Mouse (Mus musculus) urinary bladder, postnatal 14 days (tissue): ENCODE data around the gene Dnajc21.

Experiments used
- DNase-seq: peaks from one replicate; pipeline ENCODE4 v3.0.0; 2021; ENCODE audit warnings: low spot score

Gene Dnajc21

DNA sequence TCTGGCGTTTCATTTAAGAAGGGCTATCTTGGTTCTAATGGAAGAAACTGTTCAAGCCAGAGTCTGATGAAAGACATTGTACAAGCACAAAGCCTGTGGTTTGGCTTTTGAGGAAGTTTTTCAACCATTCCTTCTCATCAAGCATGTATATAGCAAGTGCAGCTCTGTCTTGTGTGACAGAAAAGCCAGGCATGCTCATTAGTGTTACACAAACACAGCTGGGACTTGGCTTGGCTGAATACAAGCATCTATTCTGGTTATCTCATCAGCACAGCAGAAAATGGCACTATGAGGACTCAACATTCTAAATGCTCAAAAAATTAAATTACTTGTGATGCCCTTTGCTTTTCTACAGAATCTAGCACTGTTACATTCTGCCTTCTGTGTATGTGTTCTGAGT is 33.4 kb downstream of the Dnajc21 start:
- DNase-seq: no peak

DNA sequence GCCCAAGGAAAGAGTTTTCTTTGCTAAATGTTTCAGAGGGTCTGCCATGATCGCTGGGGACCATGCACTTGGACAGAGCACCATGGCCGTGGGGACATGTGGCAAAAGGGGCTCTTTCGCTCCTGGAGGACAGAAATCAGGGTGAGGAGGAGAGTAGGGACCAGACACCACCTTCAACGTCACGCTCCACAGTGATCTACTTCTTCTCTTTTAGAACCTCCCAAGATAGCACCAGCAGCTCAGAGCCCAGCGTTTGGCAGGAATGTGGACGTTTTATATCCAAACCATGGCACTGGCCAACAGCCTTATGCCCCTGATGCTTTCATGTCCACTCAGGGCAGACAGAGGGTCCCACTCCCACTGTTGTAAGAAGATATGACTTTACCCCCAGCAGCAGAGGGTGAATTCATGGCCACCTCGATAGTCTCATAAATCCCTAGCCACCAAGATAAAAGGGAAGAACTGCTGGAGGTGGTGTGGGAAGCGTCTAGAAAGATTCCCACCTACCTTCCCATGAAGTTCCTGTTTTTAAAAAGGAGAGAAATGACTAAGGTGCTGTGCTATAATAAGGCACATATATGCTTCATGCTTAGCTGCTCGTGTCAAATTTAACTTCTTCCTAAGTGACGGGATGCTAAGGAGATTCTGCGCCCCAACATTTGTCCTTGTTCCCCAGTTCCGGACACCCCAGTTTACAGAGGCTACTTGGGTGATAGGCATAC is 43.6 kb downstream of the Dnajc21 start:
- no peak for DNase-seq

DNA sequence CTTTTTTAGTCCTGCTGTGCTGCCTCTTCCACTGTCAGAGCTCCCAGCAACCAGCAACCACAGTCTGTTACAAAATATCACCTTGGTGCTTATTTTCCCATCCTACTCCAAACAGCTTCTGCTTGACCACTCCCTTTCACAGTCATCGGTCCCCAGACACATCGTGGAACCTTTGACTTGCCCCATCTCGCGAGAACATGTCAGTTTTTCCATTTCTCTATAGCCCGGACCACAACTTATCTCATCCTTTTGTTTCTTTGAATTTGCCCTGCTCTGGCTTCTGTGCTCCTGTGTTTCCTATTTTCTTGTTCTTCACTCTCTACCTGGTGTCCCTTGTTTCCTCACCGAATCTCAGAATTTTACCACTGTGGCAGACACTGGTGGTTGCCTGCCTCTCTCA is 44.2 kb downstream of the Dnajc21 start:
- no peak for DNase-seq

DNA sequence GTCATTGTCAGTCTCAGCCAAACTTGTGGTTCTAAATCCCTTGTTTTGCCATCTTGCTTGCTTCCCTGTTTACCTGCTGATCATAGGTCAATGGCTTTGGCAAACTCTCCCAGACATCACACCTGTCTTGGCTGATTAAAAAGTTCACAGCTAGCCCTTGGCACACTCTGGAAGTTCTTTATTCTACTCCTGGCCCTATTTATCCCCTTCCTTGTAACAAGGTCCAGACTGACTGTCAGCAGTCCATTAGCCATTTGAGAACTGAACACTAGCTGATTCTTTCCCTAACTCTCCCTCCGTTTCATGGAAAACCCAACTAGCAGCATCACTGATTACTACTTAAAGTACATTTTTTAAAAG is 48.6 kb downstream of the Dnajc21 start:
- no peak for DNase-seq

DNA sequence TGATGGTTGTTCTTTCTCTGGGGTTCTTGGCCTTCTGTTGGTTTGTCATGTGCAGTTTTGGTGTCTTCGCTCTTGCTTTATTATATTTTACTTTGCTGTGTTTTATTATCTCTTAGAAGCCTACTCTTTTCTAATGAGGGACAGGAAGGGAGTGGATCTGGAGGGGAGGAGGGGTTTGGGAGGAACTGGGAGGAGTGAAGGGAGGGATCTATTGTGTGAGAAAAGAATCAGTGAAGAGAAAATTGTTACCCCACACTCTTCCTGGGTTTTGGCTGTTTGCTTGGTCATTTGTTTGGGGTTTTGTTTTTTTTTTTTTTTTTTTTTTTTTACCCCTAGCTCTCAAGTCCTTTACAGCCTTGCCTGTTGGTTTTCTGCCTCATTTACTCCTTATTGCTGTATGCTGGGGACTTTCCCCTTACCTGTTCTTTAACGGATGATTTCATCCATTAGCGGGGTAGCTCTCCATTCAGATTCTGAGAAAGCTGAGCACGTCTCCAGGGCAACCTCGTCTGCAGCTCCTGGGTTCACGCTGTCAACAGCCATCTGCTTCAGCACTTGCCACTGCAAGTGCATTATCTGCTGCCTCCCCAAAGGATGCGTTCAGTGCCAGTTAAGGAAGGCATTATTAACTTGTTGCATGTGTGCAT is 49.1 kb downstream of the Dnajc21 start:
- no peak for DNase-seq

GRCm38 (mm10) chr15:10413656-10414055 is 56.7 kb downstream of the Dnajc21 start:
- no peak for DNase-seq

DNA sequence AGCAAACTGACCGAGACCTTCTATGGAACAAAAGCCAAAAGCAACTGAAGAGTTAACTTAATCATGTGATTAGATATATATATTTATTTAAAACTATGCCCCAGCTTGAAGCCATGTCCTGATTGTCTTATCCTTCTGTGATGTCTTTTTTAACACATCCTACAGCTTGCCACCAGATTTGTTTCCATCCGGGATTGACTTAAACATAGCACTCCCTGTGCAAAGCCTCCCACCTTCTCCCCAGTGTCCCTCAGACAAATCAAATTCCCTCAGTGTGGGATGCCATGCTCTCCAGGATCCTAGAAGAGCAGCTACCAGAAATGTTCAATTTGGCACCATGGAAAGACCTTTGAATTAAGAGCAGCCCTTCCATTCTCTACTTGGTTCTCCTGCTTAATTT is 59.4 kb downstream of the Dnajc21 start:
- DNase-seq: no peak

DNA sequence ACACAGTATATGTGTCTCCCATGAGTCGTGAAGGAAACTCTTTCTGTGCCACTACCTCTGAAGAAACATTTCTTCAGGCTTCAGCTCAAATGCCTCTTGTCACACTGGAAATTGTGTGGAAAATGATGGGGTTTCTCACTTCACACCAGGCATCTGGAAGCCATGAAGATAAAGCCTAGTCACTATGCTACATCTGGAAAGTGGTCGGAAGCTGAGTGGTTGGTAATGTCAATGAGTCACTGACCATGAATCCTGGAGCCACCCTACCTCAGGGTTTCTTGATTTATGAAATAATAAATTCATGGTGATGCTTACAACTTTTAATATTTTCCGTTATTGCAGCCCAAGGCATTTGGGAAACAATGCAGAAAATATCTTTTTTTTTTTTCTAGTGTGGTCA is 60.5 kb downstream of the Dnajc21 start:
- no peak for DNase-seq

DNA sequence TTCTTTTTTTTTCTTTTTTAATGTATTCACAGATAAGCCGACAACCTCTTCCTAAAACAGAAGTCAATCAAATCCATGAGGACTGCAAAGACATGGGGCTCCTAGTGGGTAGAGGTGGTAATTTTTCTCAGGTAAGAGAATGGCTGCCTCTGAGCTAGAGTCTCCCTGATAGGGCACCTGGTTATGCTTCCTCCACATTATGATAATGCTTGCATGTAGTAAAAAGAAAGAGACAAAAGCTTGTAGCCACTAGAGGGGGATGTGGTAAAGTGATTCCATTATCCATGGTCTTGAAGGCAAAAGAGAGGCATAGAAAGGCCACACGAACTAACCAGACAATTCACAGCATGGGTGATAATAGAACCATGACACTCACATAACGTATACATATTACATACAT is 69.9 kb downstream of the Dnajc21 start:
- no peak for DNase-seq

- no peak for DNase-seq
These were observed 70.5 kb downstream of the Dnajc21 start for GRCm38 (mm10) chr15:10399795-10400194.
